Mouse (Mus musculus) liver, embryonic 11.5 days (tissue): ENCODE results near the gene Cd200r4. TPM values are rescaled to one million over a fixed set of nuclear protein-coding genes. Genes with fewer than 3 reads are reported as not detected.
"Not testable (repeated sequence)": the region's sequence is repeated elsewhere in the genome, so short reads cannot be mapped to it uniquely, and the experiment has no call there.

Experiments used
- ATAC-seq: fragments of 200-750 bp; cut with Nextera tagmentation; replicated peaks from 2 replicates; pipeline ENCODE4 v1.8.0; 2017; ENCODE audit warnings: moderate number of reproducible peaks, mild to moderate bottlenecking, moderate TSS enrichment, moderate library complexity; ENCODE audit not compliant: low FRiP score
- DNase-seq: peaks from one replicate; pipeline ENCODE4 v3.0.0-alpha.2; 2017; ENCODE audit warnings: low spot score
- H3K27ac ChIP-seq: fragments of 300-500 bp; sonication (generic); 2 replicates; pipeline ENCODE4 v1.5.1; 2014; ENCODE audit warnings: mild to moderate bottlenecking, low read depth, low read length, control low read depth
- H3K27me3 ChIP-seq: fragments of 300-500 bp; sonication (generic); replicated peaks from 2 replicates; pipeline ENCODE4 v1.6.1; 2014; ENCODE audit warnings: low read length, mixed read lengths; ENCODE audit not compliant: control insufficient read depth, insufficient read depth
- H3K36me3 ChIP-seq: fragments of 300-500 bp; sonication (generic); 2 replicates; pipeline ENCODE4 v1.6.1; 2014; ENCODE audit warnings: mild to moderate bottlenecking, low read length, moderate library complexity, mixed read lengths; ENCODE audit not compliant: control insufficient read depth, insufficient read depth
- H3K4me1 ChIP-seq: fragments of 300-500 bp; sonication (generic); replicated peaks from 2 replicates; pipeline ENCODE4 v1.6.1; 2014; ENCODE audit warnings: low read length, mixed read lengths; ENCODE audit not compliant: control insufficient read depth, insufficient read depth
- H3K4me2 ChIP-seq: fragments of 300-500 bp; sonication (generic); 2 replicates; pipeline ENCODE4 v1.6.1; 2014; ENCODE audit warnings: mild to moderate bottlenecking, control low read depth, moderate library complexity
- H3K4me3 ChIP-seq: fragments of 300-500 bp; sonication (generic); 2 replicates; pipeline ENCODE4 v1.5.1; 2014; ENCODE audit warnings: low read depth, low read length, control low read depth
- H3K9ac ChIP-seq: fragments of 300-500 bp; sonication (generic); 2 replicates; pipeline ENCODE4 v1.6.1; 2014; ENCODE audit warnings: low read depth, low read length, control low read depth
- H3K9me3 ChIP-seq: fragments of 300-500 bp; sonication (generic); 2 replicates; pipeline ENCODE4 v1.6.1; 2016; ENCODE audit warnings: low read length, inconsistent platforms, mixed read lengths; ENCODE audit not compliant: control insufficient read depth
- WGBS: fragments of 180-500 bp; shearing (Covaris S2); extraction: QIAGEN DNeasy Blood & Tissue Kit; methylation state at CpG from one replicate; pipeline ENCODE4 v1.1.7; 2014; 5-methylcytosine and 5-hydroxymethylcytosine counted together
- polyA plus RNA-seq: library from polyadenylated mRNA; unstranded; fragments of >200 nt; fragmentation: Nextera tagmentation; extraction: Ambion mirVana; gene quantifications from 2 replicates; pipeline ENCODE4 v1.2.1, GENCODE M21; 2014

The Cd200r4 gene
- polyA plus RNA-seq, 1 experiment from 2014 or later = 0.51 TPM

GRCm38 (mm10) chr16:44818010-44818409, 6.5 kb downstream of the Cd200r4 start:
- no peaks in the 10 kb centered on the region for H3K9me3 ChIP-seq
- 35% methylated on average over 1 of the region's 1 CpGs for WGBS
- H3K36me3 ChIP-seq = no peaks in the 10 kb centered on the region
- H3K4me1 ChIP-seq = no peaks in the 10 kb centered on the region
- DNase-seq (no peak), ATAC-seq (no peak)
- H3K4me2 ChIP-seq = no peak overlapping the region
- H3K4me3 ChIP-seq = no peak overlapping the region
- no peak overlapping the region for H3K27ac ChIP-seq
- H3K9ac ChIP-seq = no peak overlapping the region
- H3K27me3 ChIP-seq = no peaks in the 10 kb centered on the region

- Histone ChIP-seq H3K4me3 (no peak overlapping the region), H3K4me2 (no peak overlapping the region), H3K27me3 (no peaks in the 10 kb centered on the region), H3K9me3 (no peaks in the 10 kb centered on the region), H3K36me3 (no peaks in the 10 kb centered on the region), H3K4me1 (no peaks in the 10 kb centered on the region), H3K27ac (no peak overlapping the region), H3K9ac (no peak overlapping the region)
- 56% methylated on average over 4 of the region's 4 CpGs for WGBS
- no peak for ATAC-seq
- no peak for DNase-seq
Observed at GRCm38 (mm10) chr16:44820545-44820944, 9.0 kb downstream of the Cd200r4 start.

GRCm38 (mm10) chr16:44832286-44832685, 20.8 kb downstream of the Cd200r4 start:
- WGBS = 57% methylated on average over 3 of the region's 3 CpGs
- Histone ChIP-seq H3K27ac (no peak overlapping the region), H3K4me2 (no peak overlapping the region), H3K9me3 (no peaks in the 10 kb centered on the region), H3K9ac (no peak overlapping the region), H3K4me1 (no peaks in the 10 kb centered on the region), H3K4me3 (no peak overlapping the region), H3K36me3 (no peaks in the 10 kb centered on the region), H3K27me3 (no peaks in the 10 kb centered on the region)
- DNase-seq (no peak), ATAC-seq (no peak)

GRCm38 (mm10) chr16:44833189-44833588, 21.7 kb downstream of the Cd200r4 start:
- not testable (repeated sequence) for H3K4me3 ChIP-seq, ATAC-seq, DNase-seq, H3K9ac ChIP-seq, H3K27ac ChIP-seq, H3K4me1 ChIP-seq, H3K36me3 ChIP-seq, H3K9me3 ChIP-seq, H3K4me2 ChIP-seq, H3K27me3 ChIP-seq
- 51% methylated on average over 2 of the region's 2 CpGs for WGBS

GRCm38 (mm10) chr16:44866797-44867196, 55.3 kb downstream of the Cd200r4 start, which contains the start of gene Cd200r2:
Gene Cd200r2 (plus strand): TSS chr16:44867097.
- H3K4me2 ChIP-seq = no peak within 1 kb of the TSS
- WGBS = 82% methylated on average over 2 of the region's 2 CpGs
- no peaks in the 10 kb centered on the region for H3K9me3 ChIP-seq

GRCm38 (mm10) chr16:44875178-44875577, 63.6 kb downstream of the Cd200r4 start:
- WGBS = 64% methylated on average over 1 of the region's 1 CpGs
- ATAC-seq (no peak), DNase-seq (no peak)
- H3K9me3 ChIP-seq = no peaks in the 10 kb centered on the region
- no peak overlapping the region for H3K9ac ChIP-seq
- H3K4me2 ChIP-seq = no peak overlapping the region
- no peak overlapping the region for H3K4me3 ChIP-seq
- H3K36me3 ChIP-seq = no peaks in the 10 kb centered on the region
- H3K27me3 ChIP-seq = no peaks in the 10 kb centered on the region
- no peak overlapping the region for H3K27ac ChIP-seq
- H3K4me1 ChIP-seq = no peaks in the 10 kb centered on the region

More at GRCm38 (mm10) chr16:44866797-44867196, 55.3 kb downstream of the Cd200r4 start, which contains the start of gene Cd200r2:
- ATAC-seq = no peak
- Histone ChIP-seq H3K36me3 (no peaks in the 10 kb centered on the region), H3K4me1 (no peaks in the 10 kb centered on the region), H3K27me3 (no peaks in the 10 kb centered on the region), H3K27ac (no peak within 1 kb of the TSS), H3K9ac (no peak within 1 kb of the TSS), H3K4me3 (no peak within 1 kb of the TSS)
- DNase-seq = no peak

GRCm38 (mm10) chr16:44876625-44877024, 65.1 kb downstream of the Cd200r4 start:
- ATAC-seq (no peak), DNase-seq (no peak)
- no peaks in the 10 kb centered on the region for H3K9me3 ChIP-seq
- H3K9ac ChIP-seq = no peak overlapping the region
- H3K4me1 ChIP-seq = no peaks in the 10 kb centered on the region
- no peak overlapping the region for H3K4me2 ChIP-seq
- H3K4me3 ChIP-seq = no peak overlapping the region
- no peak overlapping the region for H3K27ac ChIP-seq
- H3K27me3 ChIP-seq = no peaks in the 10 kb centered on the region
- no peaks in the 10 kb centered on the region for H3K36me3 ChIP-seq
- whole genome bisulfite sequencing = 67% methylated on average over 5 of the region's 5 CpGs

- no peak overlapping the region for H3K4me2 ChIP-seq
- no peak for ATAC-seq
- WGBS = 61% methylated on average over 6 of the region's 6 CpGs
Observed at GRCm38 (mm10) chr16:44877595-44877994, 66.1 kb downstream of the Cd200r4 start.

More at GRCm38 (mm10) chr16:44877595-44877994, 66.1 kb downstream of the Cd200r4 start:
- no peak for DNase-seq
- H3K36me3 ChIP-seq = no peaks in the 10 kb centered on the region
- no peaks in the 10 kb centered on the region for H3K27me3 ChIP-seq
- no peak overlapping the region for H3K27ac ChIP-seq
- no peak overlapping the region for H3K4me3 ChIP-seq
- no peaks in the 10 kb centered on the region for H3K9me3 ChIP-seq
- no peaks in the 10 kb centered on the region for H3K4me1 ChIP-seq
- no peak overlapping the region for H3K9ac ChIP-seq
